Mouse (Mus musculus): Measurements from ENCODE around the gene Slc22a23.

GRCm38 (mm10) chr13:34323361-34323760 is 21.6 kb downstream of the Slc22a23 start:
- TF ChIP-seq CTCF (IDR thresholded peaks at IDR 0.05; ENCODE audit: low read depth): no peak
- TF ChIP-seq EP300 (IDR thresholded peaks at IDR 0.05; ENCODE audit: low read depth): no peak

Measured in liver, embryonic 14.5 days (tissue).